Mouse (Mus musculus): ENCODE results near the gene Insm2. TPM values are rescaled to one million over a fixed set of nuclear protein-coding genes. Genes with fewer than 3 reads are reported as not detected.
"Not testable (repeated sequence)": the region's sequence is repeated elsewhere in the genome, so short reads cannot be mapped to it uniquely, and the experiment has no call there.

Gene Insm2
- polyA plus RNA-seq, 1 experiment from 2014 or later, result 0.07 TPM

DNA sequence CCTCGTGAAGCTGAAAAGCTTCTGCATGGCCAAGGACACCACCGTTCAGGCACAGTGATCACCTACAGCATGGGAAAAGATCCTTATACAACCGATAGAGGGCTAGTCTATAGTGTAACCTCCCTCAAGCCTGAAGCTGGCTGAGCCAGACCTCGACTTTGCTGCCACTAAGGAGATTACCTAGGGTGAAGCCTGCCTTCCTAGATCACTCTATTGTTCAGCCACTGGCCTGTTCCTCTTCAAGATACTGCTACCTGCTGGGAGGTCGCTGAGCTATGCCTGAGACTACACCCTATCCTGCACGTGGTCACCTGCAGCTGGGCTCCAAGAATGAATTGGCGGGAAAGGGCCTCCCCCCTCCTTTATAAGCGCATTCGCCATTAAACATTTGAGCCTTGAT, 12.3 kb upstream of the Insm2 start:
- not testable (repeated sequence) for H3K9me3 ChIP-seq (replicated peaks; ENCODE audit: control insufficient read depth, low read length); H3K9ac ChIP-seq (ENCODE audit: low read depth, low read length); H3K4me2 ChIP-seq; ATAC-seq (replicated peaks; ENCODE audit: insufficient number of reproducible peaks, low FRiP score, low TSS enrichment); H3K27me3 ChIP-seq (ENCODE audit: control insufficient read depth, insufficient read depth, low read length); H3K27ac ChIP-seq (ENCODE audit: low read depth, low read length); H3K36me3 ChIP-seq (ENCODE audit: control insufficient read depth, insufficient read depth, low read length); H3K4me3 ChIP-seq (ENCODE audit: low read depth, low read length); H3K4me1 ChIP-seq (ENCODE audit: control insufficient read depth, insufficient read depth, low read length)
- WGBS (ENCODE audit: insufficient replicate concordance), result 46% methylated on average over 9 of the region's 9 CpGs

- no peak for ATAC-seq (replicated peaks; ENCODE audit: insufficient number of reproducible peaks, low FRiP score, low TSS enrichment)
- Histone ChIP-seq H3K27me3 (ENCODE audit: control insufficient read depth, insufficient read depth, low read length) (peaks cover 51% of the 10 kb centered on the region), H3K36me3 (ENCODE audit: control insufficient read depth, insufficient read depth, low read length) (no peaks in the 10 kb centered on the region), H3K4me3 (ENCODE audit: low read depth, low read length) (peak overlapping the region; percentile 55), H3K9me3 (replicated peaks; ENCODE audit: control insufficient read depth, low read length) (no peaks in the 10 kb centered on the region), H3K9ac (ENCODE audit: low read depth, low read length) (no peak overlapping the region), H3K4me2 (peak overlapping the region; percentile 91), H3K27ac (ENCODE audit: low read depth, low read length) (no peak overlapping the region), H3K4me1 (ENCODE audit: control insufficient read depth, insufficient read depth, low read length) (peaks cover 12% of the 10 kb centered on the region)
- WGBS (ENCODE audit: insufficient replicate concordance), result 7% methylated on average over 7 of the region's 7 CpGs
Measured at GRCm38 (mm10) chr12:55598537-55598886, 715 bp upstream of the Insm2 start.

GRCm38 (mm10) chr12:55599639-55600502, 644 bp downstream of the Insm2 start:
- ATAC-seq (replicated peaks; ENCODE audit: insufficient number of reproducible peaks, low FRiP score, low TSS enrichment), result peak; percentile 86
- Histone ChIP-seq H3K27ac (ENCODE audit: low read depth, low read length) (no peak overlapping the region), H3K27me3 (ENCODE audit: control insufficient read depth, insufficient read depth, low read length) (peaks cover 51% of the 10 kb centered on the region), H3K36me3 (ENCODE audit: control insufficient read depth, insufficient read depth, low read length) (no peaks in the 10 kb centered on the region), H3K4me3 (ENCODE audit: low read depth, low read length) (peak overlapping the region; percentile 55), H3K9ac (ENCODE audit: low read depth, low read length) (no peak overlapping the region), H3K4me2 (peak overlapping the region; percentile 91), H3K9me3 (replicated peaks; ENCODE audit: control insufficient read depth, low read length) (no peaks in the 10 kb centered on the region), H3K4me1 (ENCODE audit: control insufficient read depth, insufficient read depth, low read length) (peaks cover 12% of the 10 kb centered on the region)
- under 1% methylated on average over 109 of the region's 109 CpGs for WGBS (ENCODE audit: insufficient replicate concordance)

DNA sequence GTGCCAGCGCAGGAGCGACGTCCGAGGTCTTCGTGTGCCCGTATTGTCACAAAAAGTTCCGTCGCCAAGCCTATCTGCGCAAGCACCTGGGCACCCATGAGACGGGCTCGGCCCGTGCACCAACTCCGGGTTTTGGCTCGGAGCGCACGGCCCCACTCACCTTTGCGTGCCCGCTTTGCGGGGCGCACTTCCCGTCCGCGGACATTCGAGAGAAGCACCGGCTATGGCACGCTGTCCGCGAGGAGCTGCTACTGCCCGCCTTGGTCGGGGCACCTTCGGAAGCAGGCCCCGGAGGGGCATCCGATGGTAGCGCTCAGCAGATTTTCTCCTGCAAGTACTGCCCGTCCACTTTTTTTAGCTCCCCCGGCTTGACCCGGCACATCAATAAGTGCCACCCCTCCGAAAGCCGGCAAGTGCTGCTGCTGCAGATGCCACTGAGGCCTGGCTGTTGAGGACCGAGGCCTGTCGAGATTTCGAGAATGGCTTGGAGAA, 1.3 kb downstream of the Insm2 start:
- 3% methylated on average over 42 of the region's 42 CpGs for WGBS (ENCODE audit: insufficient replicate concordance)
- peak; percentile 24; the same call in 1 of the 2 replicates for ATAC-seq (replicated peaks; ENCODE audit: insufficient number of reproducible peaks, low FRiP score, low TSS enrichment)
- Histone ChIP-seq H3K27ac (ENCODE audit: low read depth, low read length) (no peak overlapping the region), H3K4me1 (ENCODE audit: control insufficient read depth, insufficient read depth, low read length) (peaks cover 12% of the 10 kb centered on the region), H3K36me3 (ENCODE audit: control insufficient read depth, insufficient read depth, low read length) (no peaks in the 10 kb centered on the region), H3K4me2 (peak overlapping the region; percentile 91), H3K9ac (ENCODE audit: low read depth, low read length) (no peak overlapping the region), H3K27me3 (ENCODE audit: control insufficient read depth, insufficient read depth, low read length) (peaks cover 51% of the 10 kb centered on the region), H3K4me3 (ENCODE audit: low read depth, low read length) (peak overlapping the region; percentile 55), H3K9me3 (replicated peaks; ENCODE audit: control insufficient read depth, low read length) (no peaks in the 10 kb centered on the region)

DNA sequence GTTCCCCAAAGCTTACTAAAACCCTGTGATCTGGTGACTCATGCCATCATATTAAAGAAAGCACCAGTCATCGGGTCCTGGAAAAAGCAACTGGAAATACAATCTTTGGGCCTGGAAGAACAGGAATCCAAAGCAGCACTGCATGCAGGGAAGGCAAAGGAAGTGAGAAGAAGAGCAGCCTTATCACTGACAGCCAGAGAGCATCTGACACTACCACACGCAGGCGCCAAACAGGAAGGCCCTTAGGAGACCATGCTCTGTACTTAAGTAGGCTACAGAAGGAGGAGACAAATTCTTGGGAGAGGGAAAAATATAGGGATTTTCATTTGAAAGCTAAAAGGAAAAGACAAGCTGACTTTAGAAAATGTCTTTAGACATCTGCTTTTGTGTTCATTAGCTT, 5.2 kb downstream of the Insm2 start:
- Histone ChIP-seq H3K4me1 (ENCODE audit: control insufficient read depth, insufficient read depth, low read length) (peaks cover 11% of the 10 kb centered on the region), H3K36me3 (ENCODE audit: control insufficient read depth, insufficient read depth, low read length) (no peaks in the 10 kb centered on the region), H3K9ac (ENCODE audit: low read depth, low read length) (no peak overlapping the region), H3K9me3 (replicated peaks; ENCODE audit: control insufficient read depth, low read length) (no peaks in the 10 kb centered on the region), H3K27me3 (ENCODE audit: control insufficient read depth, insufficient read depth, low read length) (peaks cover 26% of the 10 kb centered on the region), H3K4me2 (no peak overlapping the region), H3K4me3 (ENCODE audit: low read depth, low read length) (no peak overlapping the region), H3K27ac (ENCODE audit: low read depth, low read length) (no peak overlapping the region)
- no peak for ATAC-seq (replicated peaks; ENCODE audit: insufficient number of reproducible peaks, low FRiP score, low TSS enrichment)
- WGBS (ENCODE audit: insufficient replicate concordance), result 41% methylated on average over 3 of the region's 3 CpGs

DNA sequence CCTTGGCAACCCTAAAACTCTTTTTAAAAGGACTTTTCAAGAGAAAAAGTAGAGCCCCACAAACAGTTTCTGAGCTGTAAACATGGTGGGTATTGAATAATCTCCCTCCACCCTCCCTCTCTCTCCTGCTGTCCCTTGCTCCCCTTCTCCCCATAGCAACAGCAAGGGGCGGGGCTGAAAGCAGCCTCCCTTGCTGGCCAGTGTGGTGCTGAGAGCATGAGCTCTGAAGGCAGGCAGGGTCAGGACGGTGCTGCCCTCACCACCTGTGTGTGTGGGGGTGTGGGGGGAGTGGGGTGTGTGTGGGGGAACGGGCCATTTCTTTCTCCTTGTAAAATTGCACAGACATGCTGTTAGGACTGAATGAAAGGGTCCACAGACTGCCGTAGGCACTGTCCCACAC, 8.7 kb downstream of the Insm2 start:
- H3K4me1 ChIP-seq (ENCODE audit: control insufficient read depth, insufficient read depth, low read length), result no peaks in the 10 kb centered on the region
- H3K4me3 ChIP-seq (ENCODE audit: low read depth, low read length), result no peak overlapping the region
- H3K9me3 ChIP-seq (replicated peaks; ENCODE audit: control insufficient read depth, low read length), result no peaks in the 10 kb centered on the region
- H3K36me3 ChIP-seq (ENCODE audit: control insufficient read depth, insufficient read depth, low read length), result no peaks in the 10 kb centered on the region
- no peak overlapping the region for H3K9ac ChIP-seq (ENCODE audit: low read depth, low read length)
- H3K27me3 ChIP-seq (ENCODE audit: control insufficient read depth, insufficient read depth, low read length), result no peaks in the 10 kb centered on the region
- no peak overlapping the region for H3K4me2 ChIP-seq
- H3K27ac ChIP-seq (ENCODE audit: low read depth, low read length), result no peak overlapping the region
- ATAC-seq (replicated peaks; ENCODE audit: insufficient number of reproducible peaks, low FRiP score, low TSS enrichment), result no peak
- WGBS (ENCODE audit: insufficient replicate concordance), result 42% methylated on average over 4 of the region's 4 CpGs

- Histone ChIP-seq H3K27me3 (ENCODE audit: control insufficient read depth, insufficient read depth, low read length) (no peaks in the 10 kb centered on the region), H3K36me3 (ENCODE audit: control insufficient read depth, insufficient read depth, low read length) (no peaks in the 10 kb centered on the region), H3K4me2 (no peak overlapping the region), H3K4me1 (ENCODE audit: control insufficient read depth, insufficient read depth, low read length) (no peaks in the 10 kb centered on the region), H3K9me3 (replicated peaks; ENCODE audit: control insufficient read depth, low read length) (no peaks in the 10 kb centered on the region), H3K27ac (ENCODE audit: low read depth, low read length) (no peak overlapping the region), H3K4me3 (ENCODE audit: low read depth, low read length) (no peak overlapping the region), H3K9ac (ENCODE audit: low read depth, low read length) (no peak overlapping the region)
- no peak for ATAC-seq (replicated peaks; ENCODE audit: insufficient number of reproducible peaks, low FRiP score, low TSS enrichment)
- WGBS (ENCODE audit: insufficient replicate concordance), result 32% methylated on average over 2 of the region's 2 CpGs
Measured at GRCm38 (mm10) chr12:55610812-55611211, 11.6 kb downstream of the Insm2 start.

DNA sequence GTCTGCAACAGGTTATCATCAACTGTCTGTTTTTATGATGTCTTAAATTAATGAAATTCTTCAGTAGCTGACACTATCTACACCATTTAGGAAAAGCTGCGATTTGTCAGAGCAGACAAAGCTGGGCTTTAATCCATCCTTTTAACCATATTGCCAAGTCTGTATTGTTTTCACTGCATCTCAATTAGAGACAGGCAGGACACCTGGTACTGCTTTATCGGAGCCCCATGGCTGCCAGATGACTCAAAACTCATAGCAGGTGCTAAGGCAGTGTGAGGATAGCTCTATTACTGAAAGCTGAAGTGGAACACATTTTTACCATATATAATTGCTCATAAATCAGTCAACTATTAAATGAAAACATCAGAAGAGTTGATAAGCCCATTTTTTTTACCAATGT, 21.1 kb downstream of the Insm2 start:
- H3K27ac ChIP-seq (ENCODE audit: low read depth, low read length), result no peak overlapping the region
- no peak overlapping the region for H3K4me2 ChIP-seq
- H3K9ac ChIP-seq (ENCODE audit: low read depth, low read length), result no peak overlapping the region
- H3K27me3 ChIP-seq (ENCODE audit: control insufficient read depth, insufficient read depth, low read length), result no peaks in the 10 kb centered on the region
- ATAC-seq (replicated peaks; ENCODE audit: insufficient number of reproducible peaks, low FRiP score, low TSS enrichment), result no peak
- no peaks in the 10 kb centered on the region for H3K36me3 ChIP-seq (ENCODE audit: control insufficient read depth, insufficient read depth, low read length)
- WGBS (ENCODE audit: insufficient replicate concordance), result 86% methylated on average over 2 of the region's 2 CpGs
- H3K9me3 ChIP-seq (replicated peaks; ENCODE audit: control insufficient read depth, low read length), result no peaks in the 10 kb centered on the region
- H3K4me1 ChIP-seq (ENCODE audit: control insufficient read depth, insufficient read depth, low read length), result no peaks in the 10 kb centered on the region
- no peak overlapping the region for H3K4me3 ChIP-seq (ENCODE audit: low read depth, low read length)

Measured in heart, embryonic 11.5 days (tissue).